Mouse (Mus musculus) midbrain, embryonic 14.5 days (tissue): ENCODE measurements around the gene Prkca. TPM values are rescaled to one million over a fixed set of nuclear protein-coding genes. Genes with fewer than 3 reads are reported as not detected.

ENCODE experiments used
- ATAC-seq: fragments of 200-750 bp; cut with Nextera tagmentation; 2 replicates; pipeline ENCODE4 v1.8.0; 2017; ENCODE audit warnings: moderate number of reproducible peaks, moderate library complexity; ENCODE audit not compliant: low FRiP score, low TSS enrichment
- DNase-seq: peaks from one replicate; pipeline ENCODE4 v3.0.0-alpha.2; 2015
- H3K27ac ChIP-seq: fragments of 300-500 bp; sonication (generic); replicated peaks from 2 replicates; pipeline ENCODE4 v1.5.1; 2014; ENCODE audit warnings: mild to moderate bottlenecking, low read depth, low read length, moderate library complexity
- H3K27me3 ChIP-seq: fragments of 300-500 bp; sonication (generic); 2 replicates; pipeline ENCODE4 v1.6.1; 2014; ENCODE audit warnings: low read length, control low read depth, mixed read lengths; ENCODE audit not compliant: control insufficient read depth, insufficient read depth
- H3K36me3 ChIP-seq: fragments of 300-500 bp; sonication (generic); 2 replicates; pipeline ENCODE4 v1.6.1; 2014; ENCODE audit warnings: low read length, control low read depth; ENCODE audit not compliant: control insufficient read depth, insufficient read depth
- H3K4me1 ChIP-seq: fragments of 300-500 bp; sonication (generic); 2 replicates; pipeline ENCODE4 v1.6.1; 2014; ENCODE audit warnings: mild to moderate bottlenecking, antibody characterized with exemption, low read length, control low read depth; ENCODE audit not compliant: control insufficient read depth, insufficient read depth
- H3K4me2 ChIP-seq: fragments of 300-500 bp; sonication (generic); 2 replicates; pipeline ENCODE4 v1.6.1; 2014; ENCODE audit warnings: mild to moderate bottlenecking, low read length, moderate library complexity
- H3K4me3 ChIP-seq: fragments of 300-500 bp; sonication (generic); replicated peaks from 2 replicates; pipeline ENCODE4 v1.5.1; 2014; ENCODE audit warnings: low read depth, low read length
- H3K9ac ChIP-seq: fragments of 300-500 bp; sonication (generic); replicated peaks from 2 replicates; pipeline ENCODE4 v1.6.1; 2014; ENCODE audit warnings: mild to moderate bottlenecking, low read length, moderate library complexity
- H3K9me3 ChIP-seq: fragments of 300-500 bp; sonication (generic); 2 replicates; pipeline ENCODE4 v1.6.1; 2016; ENCODE audit warnings: low read length, control low read depth, mixed read lengths; ENCODE audit not compliant: control insufficient read depth
- WGBS: fragments of 180-500 bp; shearing (Covaris S2); extraction: QIAGEN DNeasy Blood & Tissue Kit; methylation state at CpG from one replicate; pipeline ENCODE4 v1.1.7; 2014; 5-methylcytosine and 5-hydroxymethylcytosine counted together
- polyA plus RNA-seq: library from polyadenylated mRNA; unstranded; fragments of >200 nt; fragmentation: Nextera tagmentation; extraction: Ambion mirVana; gene quantifications from 2 replicates; pipeline ENCODE4 v1.2.1, GENCODE M21; 2014

The Prkca gene
- polyA plus RNA-seq, 1 experiment from 2014 or later, result 7.6 TPM

GRCm38 (mm10) chr11:108365600-108365999 is 21.9 kb upstream of the Prkca start:
- Histone ChIP-seq H3K4me1 (no peaks in the 10 kb centered on the region), H3K4me2 (no peak overlapping the region), H3K27me3 (no peaks in the 10 kb centered on the region), H3K9me3 (no peaks in the 10 kb centered on the region), H3K27ac (no peak overlapping the region), H3K36me3 (no peaks in the 10 kb centered on the region), H3K4me3 (no peak overlapping the region), H3K9ac (no peak overlapping the region)
- DNase-seq (no peak), ATAC-seq (no peak)
- 81% methylated on average over 7 of the region's 7 CpGs for WGBS

DNA sequence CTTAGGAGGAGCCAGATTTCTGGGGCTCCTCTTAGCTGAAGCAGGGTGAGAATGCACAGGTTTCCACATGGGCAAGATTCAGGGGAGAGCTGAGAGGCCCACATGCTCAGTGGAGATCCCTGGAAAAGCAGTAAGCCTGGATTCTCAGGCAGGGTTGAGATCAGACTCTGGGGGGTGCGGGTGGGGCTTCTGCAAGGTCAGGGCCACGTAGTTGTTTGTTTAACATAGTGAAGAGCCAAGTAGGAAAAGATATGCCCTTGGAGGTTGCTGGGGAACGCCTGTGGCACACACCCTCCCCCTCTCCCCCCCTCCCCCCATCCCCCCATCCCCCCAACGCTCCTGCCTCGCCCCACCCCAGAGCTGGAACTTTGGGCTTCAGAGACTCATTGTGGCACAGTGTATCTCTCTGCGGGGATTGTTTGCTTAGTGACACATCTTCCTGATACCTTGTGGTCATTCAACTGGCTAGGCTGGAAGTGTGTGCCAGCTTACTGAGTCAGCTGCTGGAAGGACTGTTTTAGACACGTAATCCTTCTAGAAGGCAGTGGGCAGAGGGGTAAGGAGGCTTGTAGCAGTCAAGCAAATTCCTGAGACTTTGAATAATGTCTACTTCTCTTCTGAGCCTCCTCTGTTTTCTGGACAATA is 21.3 kb upstream of the Prkca start:
- no peak overlapping the region for H3K4me2 ChIP-seq
- H3K9ac ChIP-seq, result no peak overlapping the region
- DNase-seq (no peak), ATAC-seq (no peak)
- no peaks in the 10 kb centered on the region for H3K36me3 ChIP-seq
- H3K4me1 ChIP-seq, result no peaks in the 10 kb centered on the region
- H3K27ac ChIP-seq, result no peak overlapping the region
- H3K4me3 ChIP-seq, result no peak overlapping the region
- H3K27me3 ChIP-seq, result no peaks in the 10 kb centered on the region
- 58% methylated on average over 6 of the region's 7 CpGs for WGBS
- no peaks in the 10 kb centered on the region for H3K9me3 ChIP-seq

GRCm38 (mm10) chr11:108363991-108364390 is 20.3 kb upstream of the Prkca start:
- no peak for ATAC-seq
- no peak overlapping the region for H3K4me3 ChIP-seq
- H3K9ac ChIP-seq, result no peak overlapping the region
- H3K27ac ChIP-seq, result no peak overlapping the region
- H3K4me2 ChIP-seq, result no peak overlapping the region
- no peaks in the 10 kb centered on the region for H3K4me1 ChIP-seq
- WGBS, result 84% methylated on average over 4 of the region's 4 CpGs
- no peaks in the 10 kb centered on the region for H3K9me3 ChIP-seq
- H3K36me3 ChIP-seq, result no peaks in the 10 kb centered on the region
- no peaks in the 10 kb centered on the region for H3K27me3 ChIP-seq
- no peak for DNase-seq

- H3K9ac ChIP-seq, result no peak overlapping the region
- ATAC-seq (no peak), DNase-seq (no peak)
- H3K4me2 ChIP-seq, result no peak overlapping the region
- no peaks in the 10 kb centered on the region for H3K4me1 ChIP-seq
- 92% methylated on average over 5 of the region's 5 CpGs for whole genome bisulfite sequencing
- no peak overlapping the region for H3K27ac ChIP-seq
- no peaks in the 10 kb centered on the region for H3K36me3 ChIP-seq
- H3K27me3 ChIP-seq, result no peaks in the 10 kb centered on the region
- H3K9me3 ChIP-seq, result no peaks in the 10 kb centered on the region
- no peak overlapping the region for H3K4me3 ChIP-seq
Observed at GRCm38 (mm10) chr11:108362965-108363364, 19.2 kb upstream of the Prkca start.

DNA sequence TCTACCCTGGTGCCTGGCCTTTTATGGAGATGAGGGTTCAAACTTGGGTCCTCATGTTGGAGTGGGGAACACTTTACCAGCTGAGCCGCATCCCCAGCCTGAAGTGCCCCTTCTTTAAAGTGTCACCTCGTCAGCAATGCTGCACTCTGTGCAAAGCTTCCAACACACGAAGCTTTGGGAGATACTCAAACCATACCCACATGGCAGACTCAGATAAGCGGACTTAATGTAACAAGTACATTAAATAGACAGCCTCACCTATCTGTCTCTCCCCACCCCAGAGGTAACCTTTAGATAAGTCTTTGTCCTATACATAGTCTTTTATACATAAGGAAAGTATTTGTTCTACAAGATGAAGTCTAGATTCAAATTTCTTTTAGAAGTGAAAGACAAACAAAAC is 17.3 kb upstream of the Prkca start:
- Histone ChIP-seq H3K36me3 (no peaks in the 10 kb centered on the region), H3K4me3 (no peak overlapping the region), H3K27me3 (no peaks in the 10 kb centered on the region), H3K4me2 (no peak overlapping the region), H3K9ac (no peak overlapping the region), H3K9me3 (no peaks in the 10 kb centered on the region), H3K27ac (no peak overlapping the region), H3K4me1 (no peaks in the 10 kb centered on the region)
- ATAC-seq, result no peak
- 80% methylated on average over 4 of the region's 4 CpGs for WGBS
- DNase-seq, result no peak

GRCm38 (mm10) chr11:108358911-108359310 is 15.2 kb upstream of the Prkca start:
- ATAC-seq, result no peak
- no peaks in the 10 kb centered on the region for H3K36me3 ChIP-seq
- no peak overlapping the region for H3K27ac ChIP-seq
- no peaks in the 10 kb centered on the region for H3K9me3 ChIP-seq
- no peaks in the 10 kb centered on the region for H3K27me3 ChIP-seq
- no peak for DNase-seq
- no peak overlapping the region for H3K9ac ChIP-seq
- no peaks in the 10 kb centered on the region for H3K4me1 ChIP-seq
- H3K4me3 ChIP-seq, result no peak overlapping the region
- H3K4me2 ChIP-seq, result no peak overlapping the region
- 89% methylated on average over 6 of the region's 6 CpGs for WGBS

GRCm38 (mm10) chr11:108356020-108356419 is 12.3 kb upstream of the Prkca start:
- H3K4me2 ChIP-seq, result no peak overlapping the region
- WGBS, result 88% methylated on average over 4 of the region's 4 CpGs
- H3K36me3 ChIP-seq, result no peaks in the 10 kb centered on the region
- H3K4me1 ChIP-seq, result no peaks in the 10 kb centered on the region
- H3K9ac ChIP-seq, result no peak overlapping the region
- H3K4me3 ChIP-seq, result no peak overlapping the region
- H3K27ac ChIP-seq, result no peak overlapping the region
- no peaks in the 10 kb centered on the region for H3K9me3 ChIP-seq
- ATAC-seq, result no peak
- DNase-seq, result no peak
- H3K27me3 ChIP-seq, result no peaks in the 10 kb centered on the region

DNA sequence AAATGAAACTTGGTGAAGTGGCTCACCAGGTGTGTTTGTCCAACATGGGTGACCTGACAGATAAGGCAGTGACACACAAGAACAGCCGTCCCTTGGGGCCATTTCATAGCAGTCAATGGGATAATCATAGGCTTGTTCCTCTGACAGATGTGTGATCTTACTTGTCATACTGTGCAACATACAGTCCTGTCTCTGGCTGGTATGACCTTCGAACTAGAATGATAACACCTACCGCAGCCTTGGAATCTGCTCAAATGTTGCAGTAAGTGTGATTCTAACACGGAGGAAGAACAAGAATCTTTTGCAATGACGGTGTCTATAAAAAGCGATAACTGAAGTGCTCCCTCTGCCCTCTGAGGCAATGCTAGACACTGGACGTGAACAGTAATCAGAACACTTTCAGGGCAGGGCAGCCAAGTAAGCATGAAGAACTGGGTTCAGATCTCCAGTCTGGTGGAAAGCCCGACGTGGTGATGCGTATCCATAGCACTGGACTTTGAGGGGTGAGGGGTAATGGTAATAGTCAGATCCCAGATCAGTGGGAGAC is 9.2 kb upstream of the Prkca start:
- H3K4me1 ChIP-seq, result no peaks in the 10 kb centered on the region
- no peak overlapping the region for H3K27ac ChIP-seq
- ATAC-seq (no peak), DNase-seq (no peak)
- H3K4me2 ChIP-seq, result no peak overlapping the region
- H3K4me3 ChIP-seq, result no peak overlapping the region
- H3K27me3 ChIP-seq, result no peaks in the 10 kb centered on the region
- WGBS, result 95% methylated on average over 10 of the region's 10 CpGs
- no peaks in the 10 kb centered on the region for H3K36me3 ChIP-seq
- H3K9ac ChIP-seq, result no peak overlapping the region
- H3K9me3 ChIP-seq, result no peaks in the 10 kb centered on the region

GRCm38 (mm10) chr11:108350799-108351198 is 7.1 kb upstream of the Prkca start:
- DNase-seq (no peak), ATAC-seq (no peak)
- Histone ChIP-seq H3K27me3 (no peaks in the 10 kb centered on the region), H3K4me1 (no peaks in the 10 kb centered on the region), H3K9me3 (no peaks in the 10 kb centered on the region), H3K9ac (no peak overlapping the region), H3K4me2 (no peak overlapping the region), H3K4me3 (no peak overlapping the region), H3K36me3 (no peaks in the 10 kb centered on the region), H3K27ac (no peak overlapping the region)
- 88% methylated on average over 4 of the region's 4 CpGs for WGBS
